Comparison of ENCODE assay signal across 13 mouse cellular contexts in the genomic region with DNA sequence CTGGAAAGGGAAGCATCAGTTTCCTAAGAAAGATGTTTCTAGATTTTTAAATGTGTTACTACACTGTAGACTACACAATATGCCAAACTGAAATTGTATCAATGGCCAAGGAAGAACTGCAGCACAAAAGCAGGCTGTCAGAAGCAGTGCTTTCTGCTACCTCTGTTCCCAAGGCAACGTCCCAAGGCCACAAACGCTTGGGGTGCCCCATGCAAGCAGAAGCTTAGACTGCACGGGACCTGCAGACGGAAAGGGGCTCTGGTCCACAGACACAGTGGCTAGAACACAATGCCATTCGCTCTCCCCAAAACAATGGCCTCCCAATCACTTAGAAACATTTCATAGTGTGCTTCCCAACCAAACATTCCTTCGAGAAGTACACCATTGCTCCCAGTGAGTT. TPM values are rescaled to one million over a fixed set of nuclear protein-coding genes. Genes with fewer than 3 reads are reported as not detected.
DNase-seq lines count a peak whose midpoint lies in the region; ATAC-seq and TF ChIP-seq lines count a peak whose summit lies in the region.
"Had no signal": no experiment of that assay in that cellular context is flagged by ENCODE, and none has a peak within 500 bp of the region (broad histone marks: within the 10 kb centered on the region; RNA-seq: fewer than 3 reads in every experiment).

No protein-coding gene starts in this region.

- peak; percentile 60 for DNase-seq in embryo, embryonic 10 days (ENCODE audit: low spot score)
- DNase-seq in embryo, embryonic 9.5 days (ENCODE audit: extremely low spot score), result no peak
- peak; percentile 41 for DNase-seq in adrenal gland, postnatal 25 days
- DNase-seq in forebrain, postnatal 0 days, result no peak
- DNase-seq in urinary bladder, postnatal 36 days (ENCODE audit: low spot score in 2 of 2), result no peak
- DNase-seq in lung, postnatal 0 days (ENCODE audit: low spot score), result no peak
- no peak for DNase-seq in kidney, postnatal 25 days
- DNase-seq: cerebellum, postnatal 14 days; heart, adult 2 months; lung, adult 2 months had no signal

- TF ChIP-seq CTCF in forebrain, postnatal 0 days (IDR thresholded peaks at IDR 0.05; ENCODE audit: low read depth), result no peak
- no peak for TF ChIP-seq CTCF in lung, postnatal 0 days (IDR thresholded peaks at IDR 0.05)

- H3K27ac ChIP-seq in forebrain, postnatal 0 days (ENCODE audit: low read depth, low read length), result no peak overlapping the region
- H3K27ac ChIP-seq in midbrain, embryonic 12.5 days (replicated peaks), result peak overlapping the region; percentile 35; the same call in 1 of the 2 replicates
- H3K27ac ChIP-seq in lung, postnatal 0 days (ENCODE audit: low read length), result no peak overlapping the region
- H3K27ac ChIP-seq: embryonic facial prominence, embryonic 13.5 days; heart, adult 2 months; layer of hippocampus, adult 2 months had no signal

- no peaks in the 10 kb centered on the region for H3K36me3 ChIP-seq in forebrain, postnatal 0 days (ENCODE audit: insufficient read depth)
- no peaks in the 10 kb centered on the region for H3K36me3 ChIP-seq in midbrain, embryonic 12.5 days
- H3K36me3 ChIP-seq in lung, postnatal 0 days (ENCODE audit: insufficient read depth, low read length), result no peaks in the 10 kb centered on the region
- H3K36me3 ChIP-seq: embryonic facial prominence, embryonic 13.5 days had no signal

- H3K4me3 ChIP-seq in forebrain, postnatal 0 days (ENCODE audit: low read depth, low read length), result no peak overlapping the region
- H3K4me3 ChIP-seq in midbrain, embryonic 12.5 days, result no peak overlapping the region
- no peak overlapping the region for H3K4me3 ChIP-seq in lung, postnatal 0 days (ENCODE audit: low read depth, low read length)
- H3K4me3 ChIP-seq: embryonic facial prominence, embryonic 13.5 days; heart, adult 2 months; layer of hippocampus, adult 2 months had no signal

- WGBS in forebrain, postnatal 0 days, result 21% methylated on average over 6 of the region's 6 CpGs
- WGBS in midbrain, embryonic 12.5 days, result 27% methylated on average over 6 of the region's 6 CpGs
- 81% methylated on average over 6 of the region's 6 CpGs for WGBS in lung, postnatal 0 days

- no peaks in the 10 kb centered on the region for H3K27me3 ChIP-seq in forebrain, postnatal 0 days (ENCODE audit: insufficient read depth, low read length)
- H3K27me3 ChIP-seq in midbrain, embryonic 12.5 days, result no peaks in the 10 kb centered on the region
- no peaks in the 10 kb centered on the region for H3K27me3 ChIP-seq in lung, postnatal 0 days (replicated peaks; ENCODE audit: insufficient read depth, low read length)
- H3K27me3 ChIP-seq: embryonic facial prominence, embryonic 13.5 days had no signal

- H3K4me2 ChIP-seq in forebrain, postnatal 0 days (ENCODE audit: low read depth), result no peak overlapping the region
- no peak overlapping the region for H3K4me2 ChIP-seq in midbrain, embryonic 12.5 days (replicated peaks)
- no peak overlapping the region for H3K4me2 ChIP-seq in lung, postnatal 0 days (replicated peaks; ENCODE audit: low read depth, low read length)
- H3K4me2 ChIP-seq: embryonic facial prominence, embryonic 13.5 days had no signal

- ATAC-seq in forebrain, postnatal 0 days, result peak; percentile 55
- ATAC-seq in midbrain, embryonic 12.5 days (ENCODE audit: low FRiP score, low read depth), result peak; percentile 81
- ATAC-seq in lung, postnatal 0 days, result no peak

- no peak overlapping the region for H3K9ac ChIP-seq in forebrain, postnatal 0 days
- no peak overlapping the region for H3K9ac ChIP-seq in midbrain, embryonic 12.5 days (replicated peaks)
- no peak overlapping the region for H3K9ac ChIP-seq in lung, postnatal 0 days (replicated peaks; ENCODE audit: low read depth)
- H3K9ac ChIP-seq: embryonic facial prominence, embryonic 13.5 days had no signal

- no peaks in the 10 kb centered on the region for H3K4me1 ChIP-seq in forebrain, postnatal 0 days (ENCODE audit: insufficient read depth)
- peaks cover 22% of the 10 kb centered on the region for H3K4me1 ChIP-seq in midbrain, embryonic 12.5 days
- H3K4me1 ChIP-seq in lung, postnatal 0 days (ENCODE audit: insufficient read depth, low read depth, low read length), result no peaks in the 10 kb centered on the region; the same call in 1 of the 2 replicates
- H3K4me1 ChIP-seq: embryonic facial prominence, embryonic 13.5 days had no signal

- H3K9me3 ChIP-seq in forebrain, postnatal 0 days (ENCODE audit: low read length), result no peaks in the 10 kb centered on the region
- no peaks in the 10 kb centered on the region for H3K9me3 ChIP-seq in midbrain, embryonic 12.5 days
- H3K9me3 ChIP-seq in lung, postnatal 0 days (ENCODE audit: low read length), result no peaks in the 10 kb centered on the region

- no peak for TF ChIP-seq EP300 in lung, postnatal 0 days (IDR thresholded peaks at IDR 0.05)

RNA-seq across cellular contexts. Expression of gene 1700025G04Rik, which starts 59.4 kb away (rescaled TPM):
- 47.0 and 51.0 TPM in 2 replicates for total RNA-seq in adrenal gland, postnatal 25 days (2021)
- total RNA-seq in forebrain, postnatal 0 days (2014; rRNA removed), result 36.8 and 43.2 TPM in 2 replicates
- 17.0 and 25.5 TPM in 2 replicates for polyA plus RNA-seq in forebrain, postnatal 0 days (2015; fragmentation: Nextera tagmentation; extraction: Ambion mirVana)
- 38.4 and 42.4 TPM in 2 replicates for polyA plus RNA-seq in midbrain, embryonic 12.5 days (2016; fragmentation: Nextera tagmentation; extraction: Ambion mirVana)
- polyA plus RNA-seq in lung, postnatal 0 days (2015; fragmentation: Nextera tagmentation; extraction: Ambion mirVana), result 14.1 and 16.6 TPM in 2 replicates

Comparison
In these comparisons a context has a peak if more than half of its experiments do, and no peak if none do; other contexts are left out.
1. DNase-seq: peak in embryo, embryonic 10 days (single experiment) and adrenal gland, postnatal 25 days (single experiment); none in embryo, embryonic 9.5 days (single experiment), forebrain, postnatal 0 days (single experiment), urinary bladder, postnatal 36 days (0 of 2), lung, postnatal 0 days (single experiment) and kidney, postnatal 25 days (0 of 2).